Mouse (Mus musculus): ENCODE data around the gene Larp6. TPM values are rescaled to one million over a fixed set of nuclear protein-coding genes. Genes with fewer than 3 reads are reported as not detected.

Gene Larp6
- polyA plus RNA-seq, 1 experiment from 2014 or later = 3.6 TPM

GRCm38 (mm10) chr9:60692624-60693023 lies 20.2 kb upstream of the Larp6 start:
- 70% methylated on average over 4 of the region's 4 CpGs for WGBS
- H3K27ac ChIP-seq = no peak overlapping the region

GRCm38 (mm10) chr9:60693986-60694385 lies 18.8 kb upstream of the Larp6 start:
- Histone ChIP-seq H3K27ac (no peak overlapping the region), H3K4me1 (no peaks in the 10 kb centered on the region), H3K27me3 (no peaks in the 10 kb centered on the region), H3K9me3 (replicated peaks) (no peaks in the 10 kb centered on the region), H3K36me3 (ENCODE audit: poor library complexity, severe bottlenecking) (no peaks in the 10 kb centered on the region), H3K4me2 (no peak overlapping the region), H3K9ac (no peak overlapping the region), H3K4me3 (no peak overlapping the region)
- no peak for ATAC-seq
- WGBS = 68% methylated on average over 2 of the region's 2 CpGs

More at GRCm38 (mm10) chr9:60692624-60693023, 20.2 kb upstream of the Larp6 start:
- no peak overlapping the region for H3K4me2 ChIP-seq
- no peaks in the 10 kb centered on the region for H3K36me3 ChIP-seq (ENCODE audit: poor library complexity, severe bottlenecking)
- no peak overlapping the region for H3K9ac ChIP-seq
- no peak overlapping the region for H3K4me3 ChIP-seq
- no peak for ATAC-seq
- no peaks in the 10 kb centered on the region for H3K27me3 ChIP-seq
- peaks cover 5% of the 10 kb centered on the region; the same call in 1 of the 2 replicates for H3K4me1 ChIP-seq
- H3K9me3 ChIP-seq (replicated peaks) = no peaks in the 10 kb centered on the region

GRCm38 (mm10) chr9:60696271-60696985 lies 16.4 kb upstream of the Larp6 start:
- H3K27me3 ChIP-seq = no peaks in the 10 kb centered on the region
- H3K4me1 ChIP-seq = no peaks in the 10 kb centered on the region
- H3K9me3 ChIP-seq (replicated peaks) = no peaks in the 10 kb centered on the region
- H3K27ac ChIP-seq = no peak overlapping the region
- no peak overlapping the region for H3K4me3 ChIP-seq
- no peak for ATAC-seq
- H3K9ac ChIP-seq = no peak overlapping the region
- WGBS = 80% methylated on average over 6 of the region's 6 CpGs
- H3K36me3 ChIP-seq (ENCODE audit: poor library complexity, severe bottlenecking) = no peaks in the 10 kb centered on the region
- no peak overlapping the region for H3K4me2 ChIP-seq

GRCm38 (mm10) chr9:60699581-60700231 lies 13.1 kb upstream of the Larp6 start:
- no peaks in the 10 kb centered on the region for H3K27me3 ChIP-seq
- H3K9ac ChIP-seq = no peak overlapping the region
- H3K4me2 ChIP-seq = no peak overlapping the region
- no peak overlapping the region for H3K4me3 ChIP-seq
- H3K27ac ChIP-seq = no peak overlapping the region
- no peaks in the 10 kb centered on the region for H3K36me3 ChIP-seq (ENCODE audit: poor library complexity, severe bottlenecking)
- no peaks in the 10 kb centered on the region for H3K4me1 ChIP-seq
- WGBS = 65% methylated on average over 18 of the region's 18 CpGs
- no peak for ATAC-seq
- H3K9me3 ChIP-seq (replicated peaks) = no peaks in the 10 kb centered on the region

- no peaks in the 10 kb centered on the region for H3K9me3 ChIP-seq (replicated peaks)
- H3K27me3 ChIP-seq = 0 out of 2 replicates have a peak, but pooled peaks cover 6% of the 10 kb centered on the region
- H3K4me2 ChIP-seq = no peak overlapping the region
- no peaks in the 10 kb centered on the region for H3K36me3 ChIP-seq (ENCODE audit: poor library complexity, severe bottlenecking)
- WGBS = 93% methylated on average over 2 of the region's 2 CpGs
- H3K27ac ChIP-seq = no peak overlapping the region
- H3K4me3 ChIP-seq = no peak overlapping the region
- H3K4me1 ChIP-seq = peaks cover 3% of the 10 kb centered on the region; the same call in 1 of the 2 replicates
- ATAC-seq = no peak
- H3K9ac ChIP-seq = no peak overlapping the region
Measured at GRCm38 (mm10) chr9:60707594-60707993, 5.2 kb upstream of the Larp6 start.

- no peak overlapping the region for H3K4me2 ChIP-seq
- ATAC-seq = no peak
Measured at GRCm38 (mm10) chr9:60708606-60709005, 4.2 kb upstream of the Larp6 start.

GRCm38 (mm10) chr9:60709721-60710120 lies 3.1 kb upstream of the Larp6 start:
- 85% methylated on average over 6 of the region's 6 CpGs for WGBS
- no peak overlapping the region for H3K4me2 ChIP-seq
- H3K9me3 ChIP-seq (replicated peaks) = no peaks in the 10 kb centered on the region
- H3K36me3 ChIP-seq (ENCODE audit: poor library complexity, severe bottlenecking) = no peaks in the 10 kb centered on the region
- H3K4me1 ChIP-seq = peaks cover 14% of the 10 kb centered on the region
- ATAC-seq = no peak
- H3K4me3 ChIP-seq = no peak overlapping the region
- no peak overlapping the region for H3K9ac ChIP-seq
- H3K27ac ChIP-seq = no peak overlapping the region
- H3K27me3 ChIP-seq = 0 out of 2 replicates have a peak, but pooled peaks cover 9% of the 10 kb centered on the region

More at GRCm38 (mm10) chr9:60708606-60709005, 4.2 kb upstream of the Larp6 start:
- Histone ChIP-seq H3K4me1 (peaks cover 11% of the 10 kb centered on the region), H3K9ac (no peak overlapping the region), H3K27me3 (0 out of 2 replicates have a peak, but pooled peaks cover 8% of the 10 kb centered on the region), H3K4me3 (no peak overlapping the region), H3K27ac (no peak overlapping the region), H3K36me3 (ENCODE audit: poor library complexity, severe bottlenecking) (no peaks in the 10 kb centered on the region), H3K9me3 (replicated peaks) (no peaks in the 10 kb centered on the region)
- WGBS = 87% methylated on average over 5 of the region's 5 CpGs

GRCm38 (mm10) chr9:60712011-60712410 lies 778 bp upstream of the Larp6 start:
- 85% methylated on average over 5 of the region's 5 CpGs for whole genome bisulfite sequencing
- Histone ChIP-seq H3K4me2 (no peak overlapping the region), H3K27ac (no peak overlapping the region), H3K9ac (no peak overlapping the region), H3K9me3 (replicated peaks) (no peaks in the 10 kb centered on the region), H3K27me3 (0 out of 2 replicates have a peak, but pooled peaks cover 9% of the 10 kb centered on the region), H3K4me3 (no peak overlapping the region), H3K36me3 (ENCODE audit: poor library complexity, severe bottlenecking) (no peaks in the 10 kb centered on the region), H3K4me1 (peaks cover 14% of the 10 kb centered on the region)
- no peak for ATAC-seq

GRCm38 (mm10) chr9:60713616-60714015 lies 827 bp downstream of the Larp6 start:
- Histone ChIP-seq H3K9me3 (replicated peaks) (no peaks in the 10 kb centered on the region), H3K36me3 (ENCODE audit: poor library complexity, severe bottlenecking) (no peaks in the 10 kb centered on the region), H3K9ac (peak overlapping the region; percentile 83; the same call in 1 of the 2 replicates), H3K4me1 (peaks cover 14% of the 10 kb centered on the region), H3K27me3 (0 out of 2 replicates have a peak, but pooled peaks cover 9% of the 10 kb centered on the region), H3K27ac (no peak overlapping the region), H3K4me2 (peak overlapping the region; percentile 91), H3K4me3 (peak overlapping the region; percentile 60)
- 43% methylated on average over 4 of the region's 4 CpGs for WGBS
- no peak for ATAC-seq

GRCm38 (mm10) chr9:60714191-60714590 lies 1.4 kb downstream of the Larp6 start:
- H3K36me3 ChIP-seq (ENCODE audit: poor library complexity, severe bottlenecking) = no peaks in the 10 kb centered on the region
- no peak overlapping the region for H3K27ac ChIP-seq
- no peaks in the 10 kb centered on the region for H3K9me3 ChIP-seq (replicated peaks)
- 0 out of 2 replicates have a peak, but pooled peaks cover 9% of the 10 kb centered on the region for H3K27me3 ChIP-seq
- ATAC-seq = no peak
- WGBS = 86% methylated on average over 6 of the region's 6 CpGs
- peak overlapping the region; percentile 91; the same call in 1 of the 2 replicates for H3K4me2 ChIP-seq
- H3K9ac ChIP-seq = no peak overlapping the region
- no peak overlapping the region for H3K4me3 ChIP-seq
- peaks cover 14% of the 10 kb centered on the region for H3K4me1 ChIP-seq

GRCm38 (mm10) chr9:60715271-60715670 lies 2.5 kb downstream of the Larp6 start:
- H3K4me2 ChIP-seq = no peak overlapping the region
- no peaks in the 10 kb centered on the region for H3K36me3 ChIP-seq (ENCODE audit: poor library complexity, severe bottlenecking)
- H3K4me3 ChIP-seq = no peak overlapping the region
- 83% methylated on average over 4 of the region's 4 CpGs for WGBS
- H3K9me3 ChIP-seq (replicated peaks) = no peaks in the 10 kb centered on the region
- peaks cover 14% of the 10 kb centered on the region for H3K4me1 ChIP-seq
- H3K27me3 ChIP-seq = 0 out of 2 replicates have a peak, but pooled peaks cover 9% of the 10 kb centered on the region
- H3K27ac ChIP-seq = no peak overlapping the region
- no peak overlapping the region for H3K9ac ChIP-seq
- no peak for ATAC-seq

- Histone ChIP-seq H3K9ac (no peak overlapping the region), H3K4me1 (peaks cover 14% of the 10 kb centered on the region), H3K4me2 (no peak overlapping the region), H3K27ac (no peak overlapping the region), H3K4me3 (no peak overlapping the region), H3K27me3 (0 out of 2 replicates have a peak, but pooled peaks cover 9% of the 10 kb centered on the region), H3K36me3 (ENCODE audit: poor library complexity, severe bottlenecking) (no peaks in the 10 kb centered on the region), H3K9me3 (replicated peaks) (no peaks in the 10 kb centered on the region)
- WGBS = 64% methylated on average over 5 of the region's 5 CpGs
- ATAC-seq = no peak
Measured at GRCm38 (mm10) chr9:60715828-60716227, 3.0 kb downstream of the Larp6 start.
